Mouse (Mus musculus) ES-E14 (cell line): ENCODE measurements at regions not wholly inside any gene's neighbourhood (a gene's known extent, or its start where the extent isn't known, plus 50 kb on each side); places are given as distances from the start of the nearest gene placed in this dataset.

Source experiments
- HCFC1 ChIP-seq: IDR thresholded peaks from 2 replicates; pipeline ENCODE4 v1.6.1; 2012; ENCODE audit warnings: low read length, inconsistent platforms, borderline replicate concordance; ENCODE audit not compliant: insufficient read depth
- MAFK ChIP-seq: IDR thresholded peaks from 2 replicates; pipeline ENCODE4 v1.6.1; 2014; ENCODE audit warnings: mild to moderate bottlenecking, low read depth, low read length, inconsistent platforms; ENCODE audit not compliant: insufficient read depth

- TF ChIP-seq MAFK (no peak), HCFC1 (no peak)
Observed at GRCm38 (mm10) chr6:122394160-122394559, 53.8 kb upstream of the Phc1 start.
